Mouse (Mus musculus) cerebellum, adult 2 months (tissue): ENCODE measurements around the gene Dync1h1. TPM values are rescaled to one million over a fixed set of nuclear protein-coding genes. Genes with fewer than 3 reads are reported as not detected.

ENCODE experiments used
- DNase-seq, 2 experiments: peaks; one replicate each; pipeline ENCODE4 v3.0.0; 2021
- H3K27ac ChIP-seq: fragments of 200-500 bp; 2 replicates; pipeline ENCODE4 v1.5.1; 2012; ENCODE audit warnings: low read length, control low read depth, inconsistent platforms; ENCODE audit not compliant: insufficient read depth
- H3K27me3 ChIP-seq: fragments of 200-500 bp; 2 replicates; pipeline ENCODE4 v1.6.1; 2012; ENCODE audit warnings: inconsistent platforms, mild to moderate bottlenecking, low read length, moderate library complexity; ENCODE audit not compliant: control insufficient read depth, insufficient read depth
- H3K4me1 ChIP-seq: fragments of 200-500 bp; 2 replicates; pipeline ENCODE4 v1.6.1; 2011; ENCODE audit warnings: low read length; ENCODE audit not compliant: control insufficient read depth, insufficient read depth
- H3K4me3 ChIP-seq: fragments of 200-500 bp; replicated peaks from 2 replicates; pipeline ENCODE3; 2011; ENCODE audit warnings: mild to moderate bottlenecking, low read depth, low read length, control low read depth; ENCODE audit not compliant: insufficient read depth
- CTCF ChIP-seq: fragments of 200-500 bp; IDR thresholded peaks from 2 replicates; pipeline ENCODE4 v1.5.1; 2011; ENCODE audit warnings: low read depth, mild to moderate bottlenecking, control low read depth, low read length, moderate library complexity, borderline replicate concordance; ENCODE audit not compliant: insufficient read depth
- POLR2A ChIP-seq: fragments of 200-500 bp; IDR thresholded peaks from 2 replicates; pipeline ENCODE4 v1.6.1; 2011; ENCODE audit warnings: low read length, control low read depth, borderline replicate concordance; ENCODE audit not compliant: insufficient read depth
- WGBS: fragments of 180-500 bp; shearing (Covaris S2); methylation state at CpG from one replicate; pipeline ENCODE4 v1.1.7; 2018; 5-methylcytosine and 5-hydroxymethylcytosine counted together
- polyA plus RNA-seq: library from polyadenylated mRNA; depleted of rRNA; stranded (reverse); fragments of >200 nt; gene quantifications from 2 replicates; pipeline ENCODE4 v1.2.3, GENCODE M21; 2012

Gene Dync1h1
- polyA plus RNA-seq, 1 experiment = 400 TPM

DNA sequence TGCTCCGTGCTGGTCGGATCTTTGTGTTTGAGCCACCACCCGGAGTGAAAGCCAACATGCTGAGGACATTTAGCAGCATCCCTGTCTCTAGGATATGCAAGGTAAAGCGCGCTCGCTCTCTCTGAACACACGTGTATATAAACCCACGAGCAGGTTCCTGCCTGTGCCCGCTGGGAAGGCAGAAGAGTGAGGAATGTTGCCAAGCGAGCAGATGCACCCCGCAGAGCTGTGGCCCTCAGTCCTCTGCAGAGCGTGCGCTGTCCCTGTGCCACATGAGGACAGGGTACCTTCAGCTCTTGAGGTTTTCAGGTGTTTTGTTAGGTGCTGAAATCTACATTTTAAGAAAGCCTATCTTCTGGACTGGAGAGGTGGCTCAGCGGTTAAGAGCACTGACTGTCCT is 60.5 kb downstream of the Dync1h1 start:
- DNase-seq = peak; percentile 42 to 47
- H3K27me3 ChIP-seq = no peaks in the 10 kb centered on the region
- TF ChIP-seq POLR2A (no peak), CTCF (no peak)
- H3K27ac ChIP-seq = no peak overlapping the region
- WGBS = 45% methylated on average over 14 of the region's 14 CpGs
- H3K4me1 ChIP-seq = no peaks in the 10 kb centered on the region
- no peak overlapping the region for H3K4me3 ChIP-seq

DNA sequence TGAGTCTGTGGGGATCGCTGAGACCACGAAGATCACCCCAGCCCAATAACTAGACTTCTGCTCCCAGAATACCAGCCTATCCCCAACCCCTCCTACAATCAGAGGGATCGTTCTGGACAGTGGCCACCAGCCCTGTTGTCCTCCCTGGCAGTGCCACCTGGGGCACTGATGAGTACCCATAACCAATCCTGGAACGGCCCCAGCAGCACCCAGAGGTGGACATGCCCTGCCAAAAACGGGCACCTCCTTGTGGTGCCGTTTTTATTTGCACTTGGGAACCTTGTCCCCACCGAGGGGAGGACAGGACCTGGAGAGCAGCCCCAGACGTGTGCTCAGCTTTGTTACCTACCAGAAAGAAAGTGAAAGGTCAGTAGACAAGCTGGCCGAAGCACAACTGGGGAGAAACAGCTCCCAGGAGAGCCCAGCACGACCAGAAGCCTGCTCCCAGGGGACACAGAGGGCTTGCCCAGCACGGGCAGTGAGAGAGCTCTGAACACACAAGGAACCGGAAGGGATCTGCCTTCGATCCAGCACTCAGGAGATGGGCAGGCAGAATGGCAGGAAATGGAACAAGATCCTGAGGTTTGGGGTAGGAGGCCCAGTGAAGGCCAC is 66.3 kb downstream of the Dync1h1 start:
- WGBS = 65% methylated on average over 13 of the region's 13 CpGs
- no peak overlapping the region for H3K4me3 ChIP-seq
- DNase-seq = no peak
- H3K27me3 ChIP-seq = no peaks in the 10 kb centered on the region
- TF ChIP-seq POLR2A = no peak
- no peak for TF ChIP-seq CTCF
- no peak overlapping the region for H3K27ac ChIP-seq
- no peaks in the 10 kb centered on the region for H3K4me1 ChIP-seq

- H3K27ac ChIP-seq = no peak overlapping the region
- H3K27me3 ChIP-seq = no peaks in the 10 kb centered on the region
- H3K4me3 ChIP-seq = no peak overlapping the region
- no peak for DNase-seq
- TF ChIP-seq CTCF = peak; percentile 34
- TF ChIP-seq POLR2A = no peak
- no peaks in the 10 kb centered on the region for H3K4me1 ChIP-seq
- WGBS = 46% methylated on average over 5 of the region's 5 CpGs
Measured at GRCm38 (mm10) chr12:110674243-110674642, 73.0 kb downstream of the Dync1h1 start.

DNA sequence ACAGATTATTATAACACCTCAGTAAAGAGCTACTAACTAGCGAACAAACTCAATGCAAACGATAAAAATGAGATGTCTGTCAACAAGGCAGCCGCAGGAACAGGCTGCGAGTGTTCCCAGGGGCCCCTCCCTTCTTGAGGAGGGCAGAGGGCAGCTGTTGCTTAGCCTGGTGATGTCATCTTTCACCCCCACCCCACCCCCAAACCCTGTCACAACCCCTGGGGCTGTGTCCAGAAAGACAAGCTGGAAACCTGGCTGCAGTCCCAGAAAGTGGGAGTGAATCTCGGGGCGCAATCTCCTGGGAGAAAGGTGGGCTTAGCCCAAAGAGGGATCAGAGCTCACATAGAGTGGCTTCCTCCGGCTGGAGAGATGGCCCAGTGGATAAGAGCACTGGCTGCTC is 79.9 kb downstream of the Dync1h1 start:
- H3K4me3 ChIP-seq = no peak overlapping the region
- no peak for DNase-seq
- H3K4me1 ChIP-seq = no peaks in the 10 kb centered on the region
- WGBS = 23% methylated on average over 7 of the region's 7 CpGs
- no peak for TF ChIP-seq CTCF
- no peak for TF ChIP-seq POLR2A
- no peaks in the 10 kb centered on the region for H3K27me3 ChIP-seq
- no peak overlapping the region for H3K27ac ChIP-seq

DNA sequence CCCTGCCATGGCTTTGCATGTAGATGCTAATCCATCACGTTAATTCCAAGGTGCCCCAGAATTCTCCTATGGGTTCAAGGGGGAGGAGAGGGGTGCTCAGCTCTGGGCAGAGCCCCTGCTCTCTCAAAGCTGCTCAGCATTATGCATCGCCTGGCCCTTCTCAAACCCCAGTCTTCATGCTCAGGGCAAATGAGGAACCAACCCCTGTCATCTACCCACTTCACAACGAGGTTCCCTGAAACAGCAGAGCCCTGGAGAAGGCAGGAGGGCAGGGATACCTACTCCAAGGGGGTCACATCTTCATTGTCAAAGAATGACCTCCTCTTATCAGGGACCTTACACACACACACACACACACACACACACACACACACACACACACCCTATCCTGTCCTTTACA is 80.6 kb downstream of the Dync1h1 start:
- DNase-seq = no peak
- Histone ChIP-seq H3K4me3 (no peak overlapping the region), H3K27me3 (no peaks in the 10 kb centered on the region), H3K27ac (no peak overlapping the region), H3K4me1 (no peaks in the 10 kb centered on the region)
- WGBS = 55% methylated on average over 3 of the region's 3 CpGs
- TF ChIP-seq CTCF = no peak

DNA sequence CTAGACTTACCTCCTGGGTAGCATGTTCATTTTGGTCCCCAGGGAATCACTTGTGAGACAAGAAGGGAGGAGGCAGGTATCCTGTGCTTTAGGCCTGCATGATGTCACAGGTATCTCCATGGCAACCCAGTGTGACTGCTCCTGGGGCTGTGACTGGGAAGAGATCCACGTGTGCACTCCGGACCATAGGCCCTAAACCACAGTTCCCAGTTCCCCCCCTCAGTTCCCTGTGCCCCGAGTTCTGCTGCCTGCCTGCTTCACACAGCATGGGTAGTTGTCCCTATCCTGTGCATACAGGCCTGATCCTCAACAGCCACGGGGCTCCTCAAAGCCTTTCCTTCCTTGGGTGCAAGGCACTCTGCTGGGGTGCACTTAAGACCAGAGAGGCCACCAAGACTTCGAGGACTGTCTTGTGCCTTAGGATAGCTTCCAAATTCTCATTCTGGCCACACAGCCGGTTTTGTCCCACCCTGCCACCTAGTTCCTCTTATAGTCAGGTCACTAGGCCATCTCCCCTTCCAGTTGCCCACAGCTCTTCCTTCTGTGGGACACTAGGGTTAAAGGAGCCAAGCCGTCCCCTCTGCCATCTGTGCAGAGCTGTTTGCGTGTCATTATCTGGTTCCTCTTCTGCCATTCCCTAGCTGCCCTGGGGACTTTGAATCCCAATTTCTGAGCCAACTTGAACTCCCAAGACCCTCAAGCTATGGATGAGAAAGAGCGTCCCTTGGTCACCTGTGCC is 81.5 kb downstream of the Dync1h1 start, which contains the start of gene 1700001K19Rik:
Gene 1700001K19Rik (minus strand): TSS at position 59 of the 739 bp plus-strand sequence.
- Histone ChIP-seq H3K4me1 (no peaks in the 10 kb centered on the region), H3K27ac (no peak within 1 kb of the TSS), H3K4me3 (no peak within 1 kb of the TSS), H3K27me3 (no peaks in the 10 kb centered on the region)
- 57% methylated on average over 9 of the region's 9 CpGs for WGBS
- TF ChIP-seq CTCF (no peak), POLR2A (no peak)
- DNase-seq = no peak

DNA sequence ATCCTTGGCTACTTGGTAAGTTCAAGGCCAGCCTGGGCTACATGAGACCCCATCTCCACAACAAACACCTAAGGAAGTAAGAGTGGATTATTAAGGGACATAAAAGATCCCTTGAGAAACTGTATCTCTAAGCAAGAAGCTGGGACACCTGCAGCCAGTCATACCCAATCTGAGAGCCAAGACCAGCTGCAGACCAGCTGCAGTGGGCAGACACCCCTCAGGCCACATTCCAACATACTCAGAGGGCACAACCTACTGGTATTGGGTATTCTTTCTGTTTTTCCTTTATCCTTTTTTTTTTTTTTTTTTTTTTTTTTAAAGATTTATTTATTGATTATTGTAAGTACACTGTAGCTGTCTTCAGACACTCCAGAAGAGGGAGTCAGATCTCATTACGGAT is 82.3 kb downstream of the Dync1h1 start:
- no peak for TF ChIP-seq CTCF
- TF ChIP-seq POLR2A = no peak
- Histone ChIP-seq H3K4me1 (no peaks in the 10 kb centered on the region), H3K27ac (no peak overlapping the region), H3K4me3 (no peak overlapping the region), H3K27me3 (no peaks in the 10 kb centered on the region)
- DNase-seq = no peak
- no CpG with 5 or more reads among the region's 1 CpGs for WGBS
